Comparison of ENCODE assay signal across 21 mouse cellular contexts in the genomic region with DNA sequence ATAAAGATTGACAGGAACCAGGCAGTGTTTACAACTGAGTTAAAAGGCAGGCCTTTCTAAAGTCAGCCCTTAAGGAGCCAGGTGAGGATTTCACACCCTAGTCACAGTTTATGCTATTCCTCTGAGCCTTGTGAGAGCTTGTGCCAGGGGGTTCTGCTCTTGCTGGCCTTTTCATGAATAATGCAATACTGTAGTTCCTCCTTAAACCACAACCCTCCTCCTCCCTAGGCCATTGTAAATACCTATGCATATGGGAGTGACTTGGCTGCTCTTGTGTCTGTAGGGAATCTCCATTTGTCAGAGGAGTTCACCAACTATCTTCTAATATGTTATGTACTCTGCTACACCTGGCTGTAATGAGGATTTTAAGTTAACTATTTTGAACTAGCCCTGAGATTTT. TPM values are rescaled to one million over a fixed set of nuclear protein-coding genes. Genes with fewer than 3 reads are reported as not detected.
A peak's percentile ranks its signal among the peaks of the same experiment; 100 is the strongest.
DNase-seq lines count a peak whose midpoint lies in the region; ATAC-seq lines count a peak whose summit lies in the region.
"Had no signal": no experiment of that assay in that cellular context is flagged by ENCODE, and none has a peak within 500 bp of the region (broad histone marks: within the 10 kb centered on the region; RNA-seq: fewer than 3 reads in every experiment).

No protein-coding gene starts in this region.

- H3K4me1 ChIP-seq in midbrain, embryonic 11.5 days (ENCODE audit: control insufficient read depth, insufficient read depth, low read length) = peaks cover 11% of the 10 kb centered on the region
- H3K4me1 ChIP-seq in midbrain, embryonic 16.5 days (ENCODE audit: control insufficient read depth, insufficient read depth, low read length) = peaks cover 26% of the 10 kb centered on the region

- no peaks in the 10 kb centered on the region for H3K27me3 ChIP-seq in midbrain, embryonic 11.5 days (ENCODE audit: control insufficient read depth, insufficient read depth, low read length)
- H3K27me3 ChIP-seq in midbrain, embryonic 16.5 days (ENCODE audit: control insufficient read depth, insufficient read depth, low read depth, low read length) = no peaks in the 10 kb centered on the region
- H3K27me3 ChIP-seq: embryonic facial prominence, embryonic 13.5 days; embryonic facial prominence, embryonic 15.5 days; forebrain, embryonic 12.5 days had no signal

- ATAC-seq in midbrain, embryonic 11.5 days (ENCODE audit: low FRiP score) = no peak
- no peak for ATAC-seq in midbrain, embryonic 16.5 days
- ATAC-seq: activated CD4-positive, CD25-positive, alpha-beta regulatory T cell, adult 4 months; forebrain, embryonic 14.5 days; forebrain, embryonic 16.5 days had no signal

- no peak overlapping the region for H3K4me3 ChIP-seq in midbrain, embryonic 11.5 days (ENCODE audit: low read depth, low read length)
- H3K4me3 ChIP-seq in midbrain, embryonic 16.5 days (ENCODE audit: low read depth, low read length) = no peak overlapping the region
- H3K4me3 ChIP-seq: embryonic facial prominence, embryonic 13.5 days; embryonic facial prominence, embryonic 15.5 days; erythroblast, embryonic 14.5 days had no signal

- no peak overlapping the region for H3K9ac ChIP-seq in midbrain, embryonic 11.5 days (ENCODE audit: low read length)
- no peak overlapping the region for H3K9ac ChIP-seq in midbrain, embryonic 16.5 days (ENCODE audit: low read depth, low read length)
- H3K9ac ChIP-seq: embryonic facial prominence, embryonic 13.5 days; embryonic facial prominence, embryonic 15.5 days; forebrain, embryonic 12.5 days had no signal

- no peaks in the 10 kb centered on the region for H3K36me3 ChIP-seq in midbrain, embryonic 11.5 days (ENCODE audit: control insufficient read depth, insufficient read depth, low read length)
- H3K36me3 ChIP-seq in midbrain, embryonic 16.5 days (ENCODE audit: control insufficient read depth, insufficient read depth, low read length) = no peaks in the 10 kb centered on the region

- DNase-seq in heart, adult 11 months = peak; percentile 75
- DNase-seq in heart, postnatal 36 days = no peak
- DNase-seq in midbrain, embryonic 11.5 days (ENCODE audit: low spot score, missing footprints) = peak; percentile 41
- DNase-seq in adrenal gland, adult (ENCODE audit: inconsistent age in 2 of 2, low spot score in 1 of 2) = no peak
- DNase-seq: adrenal gland, adult 2 months; adrenal gland, postnatal 10 days; adrenal gland, postnatal 25 days; cerebellum, adult 11 months; cerebellum, adult 8-10 months; cerebellum, adult 9-11 months; cerebellum, postnatal 36 days; embryo, embryonic 11 days had no signal

- no peak overlapping the region for H3K27ac ChIP-seq in midbrain, embryonic 11.5 days (ENCODE audit: low read depth, low read length)
- H3K27ac ChIP-seq in midbrain, embryonic 16.5 days (ENCODE audit: low read length) = no peak overlapping the region
- H3K27ac ChIP-seq: embryonic facial prominence, embryonic 13.5 days; embryonic facial prominence, embryonic 15.5 days; forebrain, embryonic 10.5 days; forebrain, embryonic 12.5 days had no signal

- H3K9me3 ChIP-seq in midbrain, embryonic 11.5 days (ENCODE audit: control insufficient read depth, low read length) = no peaks in the 10 kb centered on the region; the same call in 1 of the 2 replicates
- H3K9me3 ChIP-seq in midbrain, embryonic 16.5 days (replicated peaks; ENCODE audit: control insufficient read depth, low read length, poor library complexity, severe bottlenecking) = no peaks in the 10 kb centered on the region
- H3K9me3 ChIP-seq: embryonic facial prominence, embryonic 13.5 days; embryonic facial prominence, embryonic 15.5 days; forebrain, embryonic 12.5 days had no signal

- intact Hi-C loops in heart, postnatal 36 days (cut with DNase I) = loop anchor here (5.0 kb wide), 1 partner anchor 167 kb away; the partner anchor contains the start of gene Twsg1

- no peak overlapping the region for H3K4me2 ChIP-seq in midbrain, embryonic 11.5 days
- H3K4me2 ChIP-seq in midbrain, embryonic 16.5 days (ENCODE audit: low read length) = no peak overlapping the region
- H3K4me2 ChIP-seq: embryonic facial prominence, embryonic 15.5 days; forebrain, embryonic 12.5 days had no signal

RNA-seq across cellular contexts. Expression of gene Ppp4r1, which starts 3.3 kb away (rescaled TPM):
- total RNA-seq in heart, postnatal 36 days (2021) = 10 to 100 TPM; 40.8 to 48.8 TPM
- 51.0 and 58.0 TPM in 2 replicates for polyA plus RNA-seq in midbrain, embryonic 11.5 days (2014; fragmentation: Nextera tagmentation; extraction: Ambion mirVana)
- 41.5 and 45.2 TPM in 2 replicates for polyA plus RNA-seq in midbrain, embryonic 16.5 days (2015; fragmentation: Nextera tagmentation; extraction: Ambion mirVana)

RNA-seq across cellular contexts. Expression of gene Rab31, which starts 13.2 kb away (rescaled TPM):
- 10 to 100 TPM; 13.6 to 15.6 TPM for total RNA-seq in heart, postnatal 36 days (2021)
- 67.6 and 72.9 TPM in 2 replicates for polyA plus RNA-seq in midbrain, embryonic 11.5 days (2014; fragmentation: Nextera tagmentation; extraction: Ambion mirVana)
- polyA plus RNA-seq in midbrain, embryonic 16.5 days (2015; fragmentation: Nextera tagmentation; extraction: Ambion mirVana) = 79.4 and 86.0 TPM in 2 replicates
- polyA plus RNA-seq: erythroblast, embryonic 14.5 days had no signal

Comparison
In these comparisons a context has a peak if more than half of its experiments do, and no peak if none do; other contexts are left out.
1. DNase-seq: peak in heart, adult 11 months (single experiment) and midbrain, embryonic 11.5 days (single experiment); none in heart, postnatal 36 days (0 of 2) and adrenal gland, adult (0 of 2).